Mouse (Mus musculus) myocyte (in vitro differentiated cells): ENCODE data around the gene Suclg2. TPM values are rescaled to one million over a fixed set of nuclear protein-coding genes. Genes with fewer than 3 reads are reported as not detected.

ENCODE experiments used
- H3K27me3 ChIP-seq: one replicate; pipeline ENCODE4 v1.6.1; 2011; ENCODE audit not compliant: control insufficient read depth, insufficient read depth, insufficient read length
- H3K36me3 ChIP-seq: one replicate; pipeline ENCODE4 v1.6.1; 2011; ENCODE audit not compliant: control insufficient read depth, insufficient read depth
- H3K4me2 ChIP-seq: one replicate; pipeline ENCODE4 v1.6.1; 2011; ENCODE audit warnings: low read depth, control low read depth
- H3K4me3 ChIP-seq: one replicate; pipeline ENCODE4 v1.5.1; 2011; ENCODE audit warnings: mild to moderate bottlenecking, control low read depth, moderate library complexity
- H3K79me2 ChIP-seq: one replicate; pipeline ENCODE4 v1.6.1; 2011; ENCODE audit not compliant: control insufficient read depth, insufficient read depth
- H3ac ChIP-seq: one replicate; pipeline ENCODE4 v1.6.1; 2011; ENCODE audit not compliant: control insufficient read depth, insufficient read length
- CEBPB ChIP-seq: IDR thresholded peaks from 2 replicates; pipeline ENCODE4 v1.6.1; 2011; ENCODE audit warnings: mild to moderate bottlenecking, moderate library complexity; ENCODE audit not compliant: poor library complexity, insufficient read depth, severe bottlenecking
- E2F4 ChIP-seq: IDR thresholded peaks from one replicate; pipeline ENCODE4 v1.6.1; 2011; ENCODE audit warnings: mild to moderate bottlenecking, control low read depth, moderate library complexity; ENCODE audit not compliant: insufficient read depth
- MAX ChIP-seq: IDR thresholded peaks from one replicate; pipeline ENCODE4 v1.6.1; 2011; ENCODE audit warnings: low read depth, mild to moderate bottlenecking, control low read depth
- MYOD1 ChIP-seq, 3 experiments: IDR thresholded peaks; one replicate each; pipeline ENCODE4 v1.6.1; 2011; ENCODE audit warnings: control low read depth in 2 of 3, low read depth in 2 of 3, mild to moderate bottlenecking in 2 of 3, moderate library complexity in 1 of 3; ENCODE audit not compliant: insufficient read length in 2 of 3, control insufficient read depth in 1 of 3
- MYOG ChIP-seq, 3 experiments: IDR thresholded peaks; one replicate each; pipeline ENCODE4 v1.6.1; 2011; ENCODE audit warnings: control low read depth in 2 of 3, low read depth in 2 of 3, mild to moderate bottlenecking in 2 of 3; ENCODE audit not compliant: insufficient read length in 2 of 3, control insufficient read depth in 1 of 3, insufficient read depth in 1 of 3
- POLR2A ChIP-seq: IDR thresholded peaks from one replicate; pipeline ENCODE4 v1.6.1; 2011; ENCODE audit warnings: low read depth, mild to moderate bottlenecking, control low read depth, moderate library complexity; ENCODE audit not compliant: insufficient read length
- POLR2AphosphoS2 ChIP-seq: IDR thresholded peaks from one replicate; pipeline ENCODE4 v1.6.1; 2011; ENCODE audit warnings: low read depth, control low read depth; ENCODE audit not compliant: insufficient read length
- REST ChIP-seq: IDR thresholded peaks from one replicate; pipeline ENCODE4 v1.6.1; 2011; ENCODE audit warnings: mild to moderate bottlenecking, control low read depth, moderate library complexity; ENCODE audit not compliant: insufficient read depth, insufficient read length
- SRF ChIP-seq: IDR thresholded peaks from one replicate; pipeline ENCODE4 v1.6.1; 2011; ENCODE audit warnings: low read depth; ENCODE audit not compliant: control insufficient read depth, insufficient read length
- TCF12 ChIP-seq: IDR thresholded peaks from one replicate; pipeline ENCODE4 v1.6.1; 2011; ENCODE audit warnings: mild to moderate bottlenecking, control low read depth; ENCODE audit not compliant: poor library complexity, insufficient read depth, severe bottlenecking
- TCF3 ChIP-seq: IDR thresholded peaks from one replicate; pipeline ENCODE4 v1.6.1; 2011; ENCODE audit warnings: low read depth, control low read depth; ENCODE audit not compliant: insufficient read length
- USF1 ChIP-seq: IDR thresholded peaks from one replicate; pipeline ENCODE4 v1.6.1; 2011; ENCODE audit warnings: low read depth, mild to moderate bottlenecking, control low read depth, moderate library complexity
- polyA plus RNA-seq: library from polyadenylated mRNA; unstranded; fragments of >200 nt; fragmentation: generic; extraction: Trizol; gene quantifications from one replicate; pipeline ENCODE4 v1.2.1, GENCODE M21; 2012; ENCODE audit warnings: missing spikeins

The Suclg2 gene
- polyA plus RNA-seq, 1 experiment = 13.9 TPM

DNA sequence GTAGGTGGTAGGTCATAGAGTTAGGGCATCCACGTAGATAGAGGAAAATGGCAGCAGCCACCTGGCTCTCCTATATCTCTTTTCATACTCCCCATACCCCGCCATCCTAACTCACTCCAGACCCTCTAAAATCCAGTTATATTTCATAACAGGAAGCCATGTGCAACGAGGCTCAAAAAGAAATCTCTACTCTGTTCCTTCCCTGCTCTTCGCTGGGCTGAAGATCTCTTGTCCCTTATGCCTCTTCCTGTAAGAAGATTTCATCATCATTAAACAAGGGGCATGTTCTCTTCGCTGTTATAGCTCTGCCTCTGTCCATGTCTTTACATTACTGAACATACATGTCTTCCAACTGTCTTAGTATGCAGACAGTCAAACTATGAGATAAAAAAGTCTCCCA lies 10.8 kb upstream of the Suclg2 start:
- Histone ChIP-seq H3K27me3 (no peaks in the 10 kb centered on the region), H3K36me3 (no peaks in the 10 kb centered on the region), H3K79me2 (no peaks in the 10 kb centered on the region), H3ac (no peak overlapping the region), H3K4me3 (no peak overlapping the region), H3K4me2 (no peak overlapping the region)
- no peak for TF ChIP-seq POLR2A
- TF ChIP-seq SRF = no peak
- no peak for TF ChIP-seq TCF12
- no peak for TF ChIP-seq REST
- no peak for TF ChIP-seq E2F4
- no peak for TF ChIP-seq POLR2AphosphoS2
- no peak for TF ChIP-seq USF1
- TF ChIP-seq CEBPB = no peak
- TF ChIP-seq MAX = no peak
- no peak for TF ChIP-seq MYOG (IDR thresholded peaks at IDR 0.05; ENCODE audit: control insufficient read depth in 1 of 3, insufficient read depth in 1 of 3, insufficient read length in 2 of 3, low read depth in 2 of 3)
- no peak for TF ChIP-seq MYOD1 (IDR thresholded peaks at IDR 0.05; ENCODE audit: control insufficient read depth in 1 of 3, insufficient read length in 2 of 3, low read depth in 2 of 3)
- TF ChIP-seq TCF3 = no peak

DNA sequence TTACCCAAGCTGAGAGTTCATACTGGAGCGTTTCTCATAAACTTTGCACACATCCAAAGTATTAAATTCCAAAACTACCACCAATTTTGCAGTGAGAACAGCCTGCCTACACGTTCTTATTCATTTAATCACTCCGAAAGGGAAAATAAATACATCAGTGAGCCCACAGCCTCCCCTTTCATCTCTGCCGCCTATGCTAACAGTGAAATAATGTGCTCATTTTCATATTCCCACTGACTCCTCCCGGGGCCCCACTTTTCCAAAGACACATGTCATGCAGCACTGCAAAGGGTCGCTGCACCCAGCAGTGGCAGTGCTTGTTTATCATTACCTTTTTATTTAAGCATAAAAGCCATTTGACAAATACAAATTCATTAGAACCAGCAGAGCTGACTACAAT lies 6.7 kb upstream of the Suclg2 start:
- Histone ChIP-seq H3K4me3 (no peak overlapping the region), H3K36me3 (no peaks in the 10 kb centered on the region), H3ac (no peak overlapping the region), H3K4me2 (no peak overlapping the region), H3K27me3 (no peaks in the 10 kb centered on the region), H3K79me2 (no peaks in the 10 kb centered on the region)
- TF ChIP-seq MYOG (IDR thresholded peaks at IDR 0.05; ENCODE audit: control insufficient read depth in 1 of 3, insufficient read depth in 1 of 3, insufficient read length in 2 of 3, low read depth in 2 of 3) (no peak), POLR2A (no peak), POLR2AphosphoS2 (no peak), TCF3 (no peak), REST (no peak), E2F4 (no peak)

DNA sequence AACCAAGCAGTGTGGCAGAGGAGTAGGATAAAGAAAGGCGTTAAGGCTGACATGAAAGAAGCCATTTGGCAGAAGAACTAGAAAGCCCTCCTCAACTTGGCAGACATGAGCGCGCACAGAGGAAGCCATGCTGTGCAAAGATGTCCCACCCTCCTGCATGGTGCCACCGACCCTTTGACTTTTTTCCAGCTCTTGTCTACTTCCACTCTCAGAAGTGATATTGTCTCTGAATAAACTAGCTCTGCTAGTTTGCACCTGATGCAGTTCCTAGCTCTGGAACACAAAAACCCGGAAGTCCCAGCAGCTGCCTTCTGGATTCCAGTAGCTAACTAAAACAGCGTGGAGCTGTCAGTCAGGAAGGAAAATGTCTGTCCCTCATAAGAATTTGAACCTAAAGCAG lies 4.8 kb upstream of the Suclg2 start:
- Histone ChIP-seq H3K27me3 (no peaks in the 10 kb centered on the region), H3K4me3 (no peak overlapping the region), H3K79me2 (no peaks in the 10 kb centered on the region), H3ac (no peak overlapping the region), H3K4me2 (no peak overlapping the region), H3K36me3 (no peaks in the 10 kb centered on the region)
- TF ChIP-seq MYOG (IDR thresholded peaks at IDR 0.05; ENCODE audit: control insufficient read depth in 1 of 3, insufficient read depth in 1 of 3, insufficient read length in 2 of 3, low read depth in 2 of 3) = no peak
- TF ChIP-seq E2F4 = no peak
- no peak for TF ChIP-seq SRF
- TF ChIP-seq TCF12 = no peak
- TF ChIP-seq POLR2AphosphoS2 = no peak
- TF ChIP-seq CEBPB = no peak
- no peak for TF ChIP-seq POLR2A
- no peak for TF ChIP-seq MYOD1 (IDR thresholded peaks at IDR 0.05; ENCODE audit: control insufficient read depth in 1 of 3, insufficient read length in 2 of 3, low read depth in 2 of 3)
- TF ChIP-seq REST = no peak
- TF ChIP-seq USF1 = no peak
- TF ChIP-seq TCF3 = no peak

DNA sequence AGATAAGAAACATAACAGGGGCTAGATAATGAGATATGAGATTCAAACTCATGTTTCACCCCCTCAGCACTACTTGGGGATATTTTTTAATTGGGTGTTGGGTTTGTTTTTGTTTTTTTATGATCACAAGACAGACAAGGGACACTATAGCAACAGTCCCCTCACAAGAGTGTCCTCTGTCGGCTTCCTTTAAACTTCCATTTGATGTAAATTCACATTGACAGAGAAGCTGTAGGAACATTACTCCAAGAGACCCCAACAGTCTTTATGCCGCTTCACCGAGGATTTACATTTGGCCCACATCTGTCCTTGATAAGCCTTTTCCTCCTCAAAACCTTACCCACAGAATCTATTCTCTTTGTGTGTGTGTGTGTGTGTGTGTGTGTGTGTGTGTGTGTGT lies 1.2 kb upstream of the Suclg2 start:
- Histone ChIP-seq H3ac (no peak overlapping the region), H3K36me3 (no peaks in the 10 kb centered on the region), H3K4me2 (no peak overlapping the region), H3K27me3 (no peaks in the 10 kb centered on the region), H3K4me3 (no peak overlapping the region), H3K79me2 (no peaks in the 10 kb centered on the region)
- TF ChIP-seq REST = no peak

GRCm38 (mm10) chr6:95718969-95719333 lies 351 bp upstream of the Suclg2 start:
- TF ChIP-seq USF1 (no peak), REST (no peak), E2F4 (no peak), TCF3 (no peak), POLR2AphosphoS2 (no peak), SRF (no peak), TCF12 (no peak), CEBPB (no peak)
- H3K4me3 ChIP-seq = peak overlapping the region; percentile 42

More at GRCm38 (mm10) chr6:95718969-95719333, 351 bp upstream of the Suclg2 start:
- Histone ChIP-seq H3K27me3 (no peaks in the 10 kb centered on the region), H3K79me2 (no peaks in the 10 kb centered on the region), H3K36me3 (no peaks in the 10 kb centered on the region), H3K4me2 (peak overlapping the region; percentile 69), H3ac (peak overlapping the region; percentile 69)
